Mouse (Mus musculus): ENCODE data around the gene Ank3. TPM values are rescaled to one million over a fixed set of nuclear protein-coding genes. Genes with fewer than 3 reads are reported as not detected.
"Not testable (repeated sequence)": the region's sequence is repeated elsewhere in the genome, so short reads cannot be mapped to it uniquely, and the experiment has no call there.

Gene Ank3
- polyA plus RNA-seq (2015; fragmentation: Nextera tagmentation; extraction: Ambion mirVana) = 30.6 and 32.0 TPM in 2 replicates

DNA sequence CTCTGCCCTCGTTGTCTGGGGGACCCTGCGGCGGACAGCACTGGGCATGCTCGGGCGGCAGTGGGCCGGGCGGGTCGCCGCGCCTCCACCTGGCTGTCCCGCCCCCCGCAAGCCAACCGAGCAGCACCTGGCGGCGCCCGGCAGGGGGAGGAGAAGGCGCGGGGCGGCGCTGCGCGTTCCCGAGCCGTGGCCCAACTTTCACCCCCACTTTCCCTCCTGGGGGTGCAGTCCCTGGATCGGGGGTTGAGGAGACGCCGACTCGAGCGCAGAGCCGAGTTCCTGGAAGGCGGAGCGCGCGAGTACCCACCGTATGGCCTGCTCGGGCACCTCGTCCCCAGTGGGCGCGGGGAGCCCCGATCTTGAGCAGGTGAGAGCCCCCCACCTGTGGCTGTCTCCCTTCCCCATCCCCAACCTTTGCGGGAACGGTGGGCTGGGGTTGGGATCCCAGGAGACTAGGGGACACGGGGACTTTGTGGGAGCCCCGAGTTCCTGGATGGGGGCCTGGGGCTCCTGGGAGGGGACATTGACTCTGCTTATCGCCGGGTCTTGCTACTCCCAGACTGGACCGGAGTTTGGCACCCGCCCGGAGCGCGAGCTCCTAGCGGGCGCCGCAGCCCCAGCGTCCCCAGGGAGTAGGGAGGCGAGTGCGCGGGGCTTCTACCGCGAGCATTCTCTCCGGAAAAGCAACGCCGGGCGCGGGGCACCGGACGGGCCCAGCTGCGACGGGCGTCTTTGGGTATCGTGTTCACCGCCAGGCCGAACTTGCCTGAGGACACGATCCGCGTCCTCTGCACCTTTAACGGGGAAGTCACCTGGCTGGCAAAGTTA lies at the start of gene Ank3:
Ank3 (plus strand) TSS at position 11 of the 828 bp plus-strand sequence.
- Histone ChIP-seq H3K4me1 (replicated peaks) (peaks cover 26% of the 10 kb centered on the region), H3K27me3 (peaks cover 56% of the 10 kb centered on the region), H3K36me3 (no peaks in the 10 kb centered on the region), H3K9ac (peak within 1 kb of the TSS; percentile 47), H3K27ac (no peak within 1 kb of the TSS), H3K9me3 (replicated peaks) (no peaks in the 10 kb centered on the region), H3K4me2 (peak within 1 kb of the TSS; percentile 94), H3K4me3 (peak within 1 kb of the TSS; percentile 75)
- under 1% methylated on average over 67 of the region's 77 CpGs for WGBS
- ATAC-seq (replicated peaks; ENCODE audit: insufficient number of reproducible peaks, insufficient read depth, low FRiP score, low read depth) = peak; percentile 59; the same call in 1 of the 2 replicates

DNA sequence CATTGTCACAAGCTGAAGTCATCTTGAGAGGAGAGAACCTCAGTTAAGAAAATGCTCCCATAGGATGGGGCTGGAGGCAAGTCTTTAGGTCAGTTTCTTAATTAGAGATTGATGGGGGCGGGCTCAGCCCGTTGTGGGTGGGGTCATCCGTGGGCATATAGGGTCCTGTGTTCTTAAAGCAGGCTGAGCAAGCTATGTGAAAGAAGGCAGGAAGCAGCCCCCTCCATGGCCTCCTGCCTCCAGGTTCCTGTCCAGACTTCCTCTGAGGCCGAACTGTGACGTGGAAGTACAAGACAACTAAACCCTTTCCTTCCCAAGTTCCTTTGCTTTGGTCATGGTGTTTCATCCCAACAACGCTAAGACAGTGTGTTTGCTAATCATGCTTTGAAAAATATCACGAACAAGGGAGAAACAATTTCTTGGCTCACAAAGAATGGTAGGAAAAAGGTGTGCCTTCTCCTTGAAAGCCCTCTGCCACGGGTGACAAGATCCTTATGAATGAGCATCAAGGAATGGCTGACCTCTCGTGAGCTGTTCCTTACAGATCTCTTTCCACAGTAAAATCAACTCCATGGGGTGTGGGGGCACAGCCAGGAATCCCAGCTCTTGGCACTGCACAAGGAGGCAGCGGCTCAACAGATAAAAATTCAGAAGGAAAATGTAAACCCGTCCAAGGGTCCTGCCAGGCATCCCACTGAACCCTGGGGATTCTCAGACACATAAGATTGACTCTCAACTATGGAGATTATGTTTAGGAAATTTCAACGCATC lies 47.3 kb upstream of the Ank3 start:
- peak overlapping the region; percentile 90 for H3K4me3 ChIP-seq
- H3K27ac ChIP-seq = peak overlapping the region; percentile 88
- H3K36me3 ChIP-seq = peaks cover 21% of the 10 kb centered on the region
- 16% methylated on average over 12 of the region's 12 CpGs for WGBS
- H3K9me3 ChIP-seq (replicated peaks) = no peaks in the 10 kb centered on the region
- peaks cover 31% of the 10 kb centered on the region for H3K4me1 ChIP-seq (replicated peaks)
- H3K4me2 ChIP-seq = peak overlapping the region; percentile 87
- H3K9ac ChIP-seq = peak overlapping the region; percentile 85
- peak; percentile 41 for ATAC-seq (replicated peaks; ENCODE audit: insufficient number of reproducible peaks, insufficient read depth, low FRiP score, low read depth)
- H3K27me3 ChIP-seq = no peaks in the 10 kb centered on the region

DNA sequence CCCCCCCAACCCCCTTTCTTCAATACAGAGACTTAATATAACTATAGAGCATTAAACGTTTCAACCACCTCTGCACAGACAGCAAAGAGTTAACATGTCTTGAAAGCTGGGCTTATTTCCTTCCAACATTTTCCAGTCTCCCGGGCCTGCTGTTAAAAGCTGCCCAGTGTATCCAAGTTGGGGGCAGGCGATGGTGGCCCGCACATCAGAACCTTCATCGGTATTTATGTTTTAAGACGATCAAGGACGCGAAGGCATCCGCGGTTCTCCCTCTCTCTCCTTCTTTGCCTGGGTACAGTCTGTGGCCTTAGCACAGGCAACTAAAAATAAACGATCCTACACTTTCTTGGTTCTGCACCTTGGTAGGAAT lies 46.7 kb upstream of the Ank3 start:
- H3K9ac ChIP-seq = peak overlapping the region; percentile 85
- H3K27me3 ChIP-seq = no peaks in the 10 kb centered on the region
- H3K4me1 ChIP-seq (replicated peaks) = peaks cover 31% of the 10 kb centered on the region
- H3K27ac ChIP-seq = peak overlapping the region; percentile 88
- no peak for ATAC-seq (replicated peaks; ENCODE audit: insufficient number of reproducible peaks, insufficient read depth, low FRiP score, low read depth)
- H3K4me2 ChIP-seq = peak overlapping the region; percentile 87
- under 1% methylated on average over 11 of the region's 11 CpGs for WGBS
- H3K36me3 ChIP-seq = peaks cover 15% of the 10 kb centered on the region
- peak overlapping the region; percentile 90 for H3K4me3 ChIP-seq
- H3K9me3 ChIP-seq (replicated peaks) = no peaks in the 10 kb centered on the region

DNA sequence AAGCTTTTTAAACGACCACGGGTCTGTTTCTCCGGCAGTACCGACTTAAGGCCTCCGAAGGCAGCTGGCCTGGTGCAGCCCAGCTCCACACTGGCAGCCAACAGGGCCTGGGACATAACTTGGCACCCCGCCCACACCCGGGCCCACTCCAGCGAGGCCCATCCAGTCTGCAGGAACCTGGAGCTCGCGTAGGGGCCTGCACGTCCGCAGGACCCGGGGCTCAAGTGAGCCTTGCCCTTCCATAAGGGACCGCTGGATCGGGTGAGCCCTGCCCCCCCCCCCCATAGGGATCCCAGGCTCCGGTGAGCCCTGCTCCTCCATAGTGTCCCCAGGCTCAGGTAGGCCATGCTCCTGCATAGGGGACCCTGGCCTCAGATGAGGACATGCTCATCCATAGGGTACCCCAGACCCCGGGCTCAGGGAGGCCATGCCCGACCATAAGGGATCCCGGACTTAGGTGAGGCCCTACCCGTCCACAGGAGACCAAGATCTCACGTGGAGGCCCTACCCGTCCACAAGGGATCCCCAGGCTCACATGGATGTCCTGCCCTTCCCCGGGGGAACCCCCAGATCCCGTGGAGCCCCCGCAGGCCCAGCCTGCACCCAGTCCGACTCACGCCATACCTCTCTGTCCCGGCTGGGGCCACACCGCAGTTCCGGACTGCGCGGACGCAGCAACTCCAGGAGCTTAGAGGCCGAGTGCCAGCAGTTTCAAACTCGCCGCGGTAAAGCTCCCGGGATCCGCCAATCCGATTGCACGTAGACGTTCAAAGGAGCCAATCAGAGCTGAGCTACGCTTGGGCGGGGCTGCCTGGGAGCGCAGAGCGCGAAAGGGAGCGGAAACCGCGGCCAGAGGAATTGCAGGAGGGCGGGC lies 46.1 kb upstream of the Ank3 start, which contains the start of gene Cdk1:
Cdk1 (minus strand) TSS at position 727 of the 874 bp plus-strand sequence.
- H3K9ac ChIP-seq = peak within 1 kb of the TSS; percentile 85
- peak within 1 kb of the TSS; percentile 90 for H3K4me3 ChIP-seq
- under 1% methylated on average over 51 of the region's 51 CpGs for whole genome bisulfite sequencing
- peaks cover 28% of the 10 kb centered on the region for H3K4me1 ChIP-seq (replicated peaks)
- H3K9me3 ChIP-seq (replicated peaks) = no peaks in the 10 kb centered on the region
- peak within 1 kb of the TSS; percentile 87 for H3K4me2 ChIP-seq
- no peaks in the 10 kb centered on the region for H3K27me3 ChIP-seq
- ATAC-seq (replicated peaks; ENCODE audit: insufficient number of reproducible peaks, insufficient read depth, low FRiP score, low read depth) = peak; percentile 94
- peak within 1 kb of the TSS; percentile 88 for H3K27ac ChIP-seq
- peaks cover 13% of the 10 kb centered on the region for H3K36me3 ChIP-seq

DNA sequence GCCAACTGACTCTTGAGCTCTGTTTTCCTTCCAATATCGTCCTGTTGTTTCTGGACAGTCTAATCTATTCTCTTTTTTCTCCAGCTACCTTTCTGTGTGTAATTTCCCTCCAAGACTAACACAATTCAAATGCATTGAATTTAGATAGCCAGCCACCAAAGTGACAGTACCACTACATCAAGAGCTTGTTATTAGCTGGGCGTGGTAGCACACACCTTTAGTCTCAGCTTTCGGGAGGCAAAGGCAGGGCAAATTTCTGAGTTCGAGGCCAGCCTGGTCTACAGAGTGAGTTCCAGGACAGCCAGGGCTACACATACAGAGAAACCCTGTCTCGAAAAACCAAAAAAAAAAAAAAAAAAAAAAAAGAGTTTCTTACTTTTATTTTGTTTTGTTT lies 45.5 kb upstream of the Ank3 start:
- Histone ChIP-seq H3K4me2 (peak overlapping the region; percentile 87), H3K36me3 (peaks cover 13% of the 10 kb centered on the region), H3K4me1 (replicated peaks) (peaks cover 22% of the 10 kb centered on the region), H3K4me3 (peak overlapping the region; percentile 90), H3K27ac (peak overlapping the region; percentile 71)
- not testable (repeated sequence) for H3K27me3 ChIP-seq; H3K9me3 ChIP-seq (replicated peaks); H3K9ac ChIP-seq; ATAC-seq (replicated peaks; ENCODE audit: insufficient number of reproducible peaks, insufficient read depth, low FRiP score, low read depth)
- WGBS = 30% methylated on average over 5 of the region's 5 CpGs

DNA sequence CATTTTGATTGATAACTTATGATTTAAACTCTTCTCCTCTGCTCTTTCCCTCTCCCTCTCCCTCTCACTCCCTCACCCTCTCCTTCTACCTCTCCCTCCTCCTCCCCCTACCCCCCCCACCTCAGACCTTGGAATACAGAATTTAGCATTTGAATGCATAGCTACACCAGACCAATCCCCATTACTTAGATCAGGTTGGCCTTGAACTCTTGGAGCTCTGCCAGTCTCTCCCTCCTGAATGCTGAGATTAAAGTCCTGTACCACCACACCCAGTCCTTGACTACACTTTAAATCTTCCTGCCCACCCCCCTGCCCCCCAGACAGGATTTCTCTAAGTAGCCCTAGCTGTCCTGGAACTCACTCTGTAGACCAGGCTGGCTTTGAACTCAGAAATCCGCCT lies 38.9 kb upstream of the Ank3 start:
- WGBS = 80% methylated on average over 1 of the region's 1 CpGs
- H3K9ac ChIP-seq = no peak overlapping the region
- H3K4me2 ChIP-seq = no peak overlapping the region
- no peaks in the 10 kb centered on the region for H3K9me3 ChIP-seq (replicated peaks)
- H3K27me3 ChIP-seq = no peaks in the 10 kb centered on the region
- H3K4me1 ChIP-seq (replicated peaks) = no peaks in the 10 kb centered on the region
- no peaks in the 10 kb centered on the region for H3K36me3 ChIP-seq
- no peak overlapping the region for H3K27ac ChIP-seq
- no peak for ATAC-seq (replicated peaks; ENCODE audit: insufficient number of reproducible peaks, insufficient read depth, low FRiP score, low read depth)
- H3K4me3 ChIP-seq = no peak overlapping the region

DNA sequence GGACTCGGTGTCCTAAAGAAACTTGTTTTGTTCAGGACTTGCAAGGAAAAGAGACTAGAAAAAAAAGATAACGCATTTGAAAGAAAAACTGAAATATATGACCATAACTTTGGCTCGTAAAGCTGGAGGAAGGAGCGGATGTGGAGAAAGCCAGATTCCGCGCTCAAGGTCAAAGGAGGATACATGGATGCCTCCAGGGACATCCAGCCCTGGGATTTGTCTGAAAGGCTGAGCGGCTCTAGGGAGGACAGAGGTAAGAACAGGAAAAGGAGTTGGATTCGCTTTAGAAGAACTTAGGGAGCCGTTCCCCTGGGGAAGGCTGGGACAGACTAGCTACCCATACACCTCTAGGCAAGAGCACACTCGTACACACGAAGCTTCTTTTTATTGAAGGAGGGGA lies 32.4 kb upstream of the Ank3 start:
- ATAC-seq (replicated peaks; ENCODE audit: insufficient number of reproducible peaks, insufficient read depth, low FRiP score, low read depth) = no peak
- no peak overlapping the region for H3K27ac ChIP-seq
- H3K9me3 ChIP-seq (replicated peaks) = no peaks in the 10 kb centered on the region
- H3K4me3 ChIP-seq = no peak overlapping the region
- H3K9ac ChIP-seq = no peak overlapping the region
- 79% methylated on average over 11 of the region's 11 CpGs for WGBS
- no peaks in the 10 kb centered on the region for H3K27me3 ChIP-seq
- no peaks in the 10 kb centered on the region for H3K4me1 ChIP-seq (replicated peaks)
- no peaks in the 10 kb centered on the region for H3K36me3 ChIP-seq
- H3K4me2 ChIP-seq = no peak overlapping the region

DNA sequence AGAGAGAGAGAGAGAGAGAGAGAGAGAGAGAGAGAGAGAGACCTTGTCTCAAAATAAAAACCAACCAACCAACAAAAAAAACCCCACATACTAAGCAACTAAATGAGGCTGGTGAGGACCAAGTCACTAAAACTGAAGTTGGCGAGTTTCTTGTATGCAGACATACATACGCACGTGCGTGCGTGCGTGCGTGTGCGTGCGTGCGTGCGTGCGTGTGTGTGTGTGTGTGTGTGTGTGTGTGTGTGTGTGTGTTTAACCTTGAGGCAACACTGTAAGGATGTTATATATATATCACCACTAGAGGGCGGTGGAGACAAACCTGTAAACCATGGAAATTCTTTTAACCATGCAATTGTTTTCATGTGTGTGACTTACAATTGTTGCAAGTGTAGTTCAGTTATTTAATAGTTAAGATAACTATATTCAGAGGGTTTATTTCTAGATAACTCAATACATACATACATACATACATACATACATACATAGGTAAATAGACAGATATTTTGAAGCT lies 31.6 kb upstream of the Ank3 start:
- Histone ChIP-seq H3K9me3 (replicated peaks) (no peaks in the 10 kb centered on the region), H3K27me3 (no peaks in the 10 kb centered on the region), H3K27ac (no peak overlapping the region), H3K4me3 (no peak overlapping the region), H3K4me1 (replicated peaks) (no peaks in the 10 kb centered on the region), H3K4me2 (no peak overlapping the region), H3K36me3 (no peaks in the 10 kb centered on the region), H3K9ac (no peak overlapping the region)
- WGBS = 87% methylated on average over 13 of the region's 13 CpGs
- ATAC-seq (replicated peaks; ENCODE audit: insufficient number of reproducible peaks, insufficient read depth, low FRiP score, low read depth) = no peak

DNA sequence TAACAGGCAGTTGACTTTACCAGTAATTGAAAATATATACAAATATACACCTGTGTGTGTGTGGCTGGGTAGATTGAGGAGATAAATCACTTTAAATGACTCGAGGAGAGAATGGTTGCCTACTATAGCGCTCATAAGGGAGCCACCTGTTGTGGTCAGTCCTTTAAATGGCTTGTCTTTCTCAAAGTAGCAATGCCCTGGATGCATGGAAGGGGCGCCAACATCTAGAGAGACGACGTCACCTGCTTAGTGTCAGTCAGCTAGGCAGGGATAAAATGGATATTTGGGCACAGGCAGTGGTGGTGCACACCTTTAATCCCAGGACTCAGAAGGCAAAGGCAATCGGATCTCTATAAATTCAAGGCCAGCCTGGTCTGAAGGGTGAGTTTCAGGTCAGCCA lies 29.3 kb upstream of the Ank3 start:
- 70% methylated on average over 6 of the region's 6 CpGs for WGBS

DNA sequence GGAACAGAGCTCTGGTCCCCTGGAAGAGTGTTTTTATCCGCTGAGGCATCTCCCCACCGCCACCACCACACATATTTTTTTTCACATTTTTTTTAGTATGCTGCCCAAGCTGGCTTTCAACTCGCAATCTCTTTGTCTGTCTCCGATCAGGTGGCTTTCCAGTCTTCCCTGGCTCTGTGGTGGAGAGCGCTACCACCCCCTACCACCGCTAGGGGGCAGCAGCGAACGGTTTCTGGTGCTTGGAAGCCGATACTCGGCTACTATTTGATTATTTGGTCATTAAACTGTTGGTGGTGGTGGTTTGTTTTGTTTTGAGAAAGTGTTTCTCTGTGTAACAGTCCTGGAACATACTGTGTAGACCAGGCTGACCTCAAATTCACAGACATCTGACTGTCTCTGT lies 27.1 kb upstream of the Ank3 start:
- Histone ChIP-seq H3K27me3 (no peaks in the 10 kb centered on the region), H3K27ac (no peak overlapping the region), H3K4me1 (replicated peaks) (no peaks in the 10 kb centered on the region), H3K4me2 (no peak overlapping the region), H3K9me3 (replicated peaks) (no peaks in the 10 kb centered on the region), H3K9ac (no peak overlapping the region), H3K36me3 (no peaks in the 10 kb centered on the region), H3K4me3 (no peak overlapping the region)
- no peak for ATAC-seq (replicated peaks; ENCODE audit: insufficient number of reproducible peaks, insufficient read depth, low FRiP score, low read depth)
- 11% methylated on average over 10 of the region's 10 CpGs for WGBS

More for the DNA sequence above, 29.3 kb upstream of the Ank3 start:
- H3K4me2 ChIP-seq = no peak overlapping the region
- ATAC-seq (replicated peaks; ENCODE audit: insufficient number of reproducible peaks, insufficient read depth, low FRiP score, low read depth) = no peak
- no peaks in the 10 kb centered on the region for H3K36me3 ChIP-seq
- no peaks in the 10 kb centered on the region for H3K4me1 ChIP-seq (replicated peaks)
- no peaks in the 10 kb centered on the region for H3K9me3 ChIP-seq (replicated peaks)
- H3K9ac ChIP-seq = no peak overlapping the region
- H3K27me3 ChIP-seq = no peaks in the 10 kb centered on the region
- H3K4me3 ChIP-seq = no peak overlapping the region
- H3K27ac ChIP-seq = no peak overlapping the region

DNA sequence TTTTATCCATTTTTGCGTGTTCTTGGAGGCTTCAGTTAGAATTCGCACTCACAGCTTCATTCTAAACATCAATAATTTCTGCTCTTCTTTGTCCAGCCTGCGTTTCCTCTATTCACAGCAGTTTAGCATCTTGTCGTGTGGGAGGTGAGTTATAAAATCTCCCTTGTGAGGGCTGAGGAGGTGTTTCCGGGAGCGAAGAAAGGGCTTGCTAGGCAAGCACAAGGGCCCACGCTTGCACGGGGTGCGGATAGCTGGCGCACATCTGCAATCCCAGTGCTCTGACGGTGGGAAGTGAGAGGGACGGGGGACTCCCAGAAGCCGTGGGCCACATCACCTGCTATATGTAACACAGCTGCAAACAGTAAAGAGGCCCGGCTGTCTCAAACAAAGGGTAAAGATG lies 26.5 kb upstream of the Ank3 start:
- Histone ChIP-seq H3K4me2 (no peak overlapping the region), H3K27ac (no peak overlapping the region), H3K4me1 (replicated peaks) (no peaks in the 10 kb centered on the region), H3K9me3 (replicated peaks) (no peaks in the 10 kb centered on the region), H3K4me3 (no peak overlapping the region), H3K9ac (no peak overlapping the region), H3K36me3 (no peaks in the 10 kb centered on the region), H3K27me3 (no peaks in the 10 kb centered on the region)
- no peak for ATAC-seq (replicated peaks; ENCODE audit: insufficient number of reproducible peaks, insufficient read depth, low FRiP score, low read depth)
- WGBS = 82% methylated on average over 14 of the region's 14 CpGs

Data from heart, embryonic 15.5 days (tissue).